Mouse (Mus musculus) lung, adult 2 months (tissue): ENCODE results near the gene Cntnap2.

Experiments used
- CTCF ChIP-seq: fragments of 200-500 bp; IDR thresholded peaks from 2 replicates; pipeline ENCODE4 v1.5.1; 2011; ENCODE audit warnings: mild to moderate bottlenecking, low read length, control low read depth; ENCODE audit not compliant: insufficient read depth
- POLR2A ChIP-seq: fragments of 200-500 bp; IDR thresholded peaks from 2 replicates; pipeline ENCODE4 v1.6.1; 2011; ENCODE audit warnings: low read depth, mild to moderate bottlenecking, control low read depth, low read length, borderline replicate concordance; ENCODE audit errors: extremely low read depth

DNA sequence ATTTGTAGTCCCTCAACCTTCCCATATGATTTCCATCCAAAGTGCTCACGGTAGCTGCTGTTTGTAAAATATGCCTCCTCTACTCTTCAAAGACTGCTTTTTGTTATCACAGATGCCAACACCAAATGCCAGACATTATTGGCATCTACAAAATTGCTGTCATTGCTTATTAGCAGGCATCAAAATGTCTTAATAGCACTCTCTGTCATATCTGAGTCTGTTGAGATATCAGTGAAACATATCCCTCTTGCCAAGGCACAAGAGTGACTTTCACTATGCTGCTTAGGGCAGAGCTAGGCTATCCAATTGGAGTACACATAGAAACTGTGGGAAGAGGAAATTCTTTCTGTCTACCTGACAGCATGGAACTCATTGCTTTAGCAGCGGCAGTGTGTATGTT lies 1301.9 kb downstream of the Cntnap2 start:
- TF ChIP-seq POLR2A, result no peak
- no peak for TF ChIP-seq CTCF
